Mouse (Mus musculus) liver, embryonic 16.5 days (tissue): Measurements from ENCODE around the gene Sit1. TPM values are rescaled to one million over a fixed set of nuclear protein-coding genes. Genes with fewer than 3 reads are reported as not detected.

Experiments
- ATAC-seq: fragments of 200-750 bp; cut with Nextera tagmentation; 2 replicates; pipeline ENCODE4 v1.8.0; 2017; ENCODE audit warnings: low read depth, mild to moderate bottlenecking, moderate number of reproducible peaks, moderate library complexity
- H3K27ac ChIP-seq: fragments of 300-500 bp; sonication (generic); 2 replicates; pipeline ENCODE4 v1.5.1; 2014; ENCODE audit warnings: mild to moderate bottlenecking, low read length
- H3K27me3 ChIP-seq: fragments of 300-500 bp; sonication (generic); 2 replicates; pipeline ENCODE4 v1.6.1; 2014; ENCODE audit warnings: low read depth, low read length, mixed read lengths; ENCODE audit not compliant: control insufficient read depth, insufficient read depth
- H3K36me3 ChIP-seq: fragments of 300-500 bp; sonication (generic); 2 replicates; pipeline ENCODE4 v1.6.1; 2014; ENCODE audit warnings: mild to moderate bottlenecking; ENCODE audit not compliant: control insufficient read depth, insufficient read depth
- H3K4me1 ChIP-seq: fragments of 300-500 bp; sonication (generic); 2 replicates; pipeline ENCODE4 v1.6.1; 2014; ENCODE audit warnings: low read depth, low read length, mixed read lengths; ENCODE audit not compliant: control insufficient read depth
- H3K4me2 ChIP-seq: fragments of 300-500 bp; sonication (generic); 2 replicates; pipeline ENCODE4 v1.6.1; 2014; ENCODE audit warnings: low read depth, low read length, mixed read lengths
- H3K4me3 ChIP-seq: fragments of 300-500 bp; sonication (generic); 2 replicates; pipeline ENCODE4 v1.5.1; 2014; ENCODE audit warnings: low read depth, mild to moderate bottlenecking, low read length
- H3K9ac ChIP-seq: fragments of 300-500 bp; sonication (generic); 2 replicates; pipeline ENCODE4 v1.6.1; 2014; ENCODE audit warnings: low read depth, low read length
- H3K9me3 ChIP-seq: fragments of 300-500 bp; sonication (generic); replicated peaks from 2 replicates; pipeline ENCODE4 v1.6.1; 2016; ENCODE audit warnings: low read length; ENCODE audit not compliant: control insufficient read depth
- WGBS: fragments of 180-500 bp; shearing (Covaris S2); extraction: QIAGEN DNeasy Blood & Tissue Kit; methylation state at CpG from one replicate; pipeline ENCODE4 v1.1.7; 2014; ENCODE audit not compliant: insufficient replicate concordance; 5-methylcytosine and 5-hydroxymethylcytosine counted together
- polyA plus RNA-seq: library from polyadenylated mRNA; unstranded; fragments of >200 nt; fragmentation: Nextera tagmentation; extraction: Ambion mirVana; gene quantifications from 2 replicates; pipeline ENCODE4 v1.2.1, GENCODE M21; 2015

Sit1 gene
- polyA plus RNA-seq, 1 experiment from 2014 or later: 0.27 TPM

DNA sequence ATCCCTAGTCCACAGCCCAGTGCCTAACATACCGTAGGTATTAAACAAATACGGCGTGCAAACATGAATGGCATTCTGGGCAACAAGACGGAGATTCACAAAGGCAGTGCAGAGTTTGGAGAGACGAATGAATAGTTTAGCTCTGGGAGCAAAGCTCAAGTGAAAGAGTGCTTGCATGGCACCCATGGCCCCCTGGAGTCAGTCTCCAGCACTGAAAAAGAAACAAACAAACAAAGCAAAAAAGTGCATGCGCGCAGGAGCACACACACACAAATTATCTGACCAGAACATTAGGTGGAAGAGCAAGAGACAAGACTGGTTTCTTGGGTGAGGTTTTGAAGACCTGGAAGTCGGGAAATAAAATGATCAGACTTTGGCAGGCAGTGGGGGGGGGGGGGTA lies 22.5 kb upstream of the Sit1 start:
- no peak overlapping the region for H3K4me2 ChIP-seq
- H3K4me1 ChIP-seq: peaks cover 10% of the 10 kb centered on the region
- 67% methylated on average over 8 of the region's 8 CpGs for WGBS
- H3K36me3 ChIP-seq: no peaks in the 10 kb centered on the region
- H3K9me3 ChIP-seq: no peaks in the 10 kb centered on the region
- H3K4me3 ChIP-seq: no peak overlapping the region
- no peak overlapping the region for H3K9ac ChIP-seq
- peaks cover 3% of the 10 kb centered on the region; the same call in 1 of the 2 replicates for H3K27me3 ChIP-seq
- ATAC-seq: no peak
- H3K27ac ChIP-seq: no peak overlapping the region

DNA sequence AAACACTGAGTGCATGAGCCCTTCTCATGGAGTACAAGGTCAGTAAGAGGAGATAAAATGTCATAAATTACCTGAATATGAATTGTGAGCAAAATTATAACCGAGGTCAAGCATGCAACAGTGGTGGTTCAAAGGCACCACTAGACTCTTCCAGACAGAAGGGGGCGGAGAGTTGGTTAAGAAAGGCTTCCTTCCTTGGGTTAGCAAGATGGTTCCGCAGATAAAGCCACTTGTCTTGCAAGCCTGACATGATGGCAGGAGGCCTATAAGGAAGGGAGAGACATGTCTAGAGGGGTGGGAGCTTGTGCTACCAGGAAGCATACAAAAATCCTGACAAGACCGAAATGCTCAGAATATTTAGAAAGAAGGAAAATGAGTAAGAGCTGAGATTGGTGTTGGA lies 20.7 kb upstream of the Sit1 start:
- no peak for ATAC-seq
- H3K4me2 ChIP-seq: no peak overlapping the region
- H3K27me3 ChIP-seq: peaks cover under 1% of the 10 kb centered on the region; the same call in 1 of the 2 replicates
- no peaks in the 10 kb centered on the region for H3K36me3 ChIP-seq
- H3K9ac ChIP-seq: no peak overlapping the region
- WGBS: 25% methylated on average over 4 of the region's 4 CpGs
- no peak overlapping the region for H3K27ac ChIP-seq
- H3K4me3 ChIP-seq: no peak overlapping the region
- peaks cover 15% of the 10 kb centered on the region for H3K4me1 ChIP-seq
- H3K9me3 ChIP-seq: no peaks in the 10 kb centered on the region

DNA sequence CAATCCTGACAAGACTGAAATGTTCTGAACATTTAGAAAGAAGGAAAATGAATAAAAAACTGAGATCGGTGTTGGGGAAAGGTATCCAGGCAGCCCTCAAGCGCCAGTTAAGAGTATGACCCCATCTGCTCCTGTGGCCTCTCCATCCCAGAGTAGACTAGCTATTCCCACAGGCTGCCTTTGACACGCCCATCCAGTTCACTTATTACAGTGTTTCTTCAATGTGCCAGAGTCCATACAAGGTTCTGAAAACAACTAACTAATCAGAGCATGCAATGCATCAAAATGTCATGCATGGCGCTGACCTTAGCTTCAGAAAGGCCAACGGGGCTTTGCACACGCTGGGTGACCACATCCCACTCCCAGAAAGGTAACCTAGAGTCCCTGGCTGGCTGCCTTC lies 20.0 kb upstream of the Sit1 start:
- Histone ChIP-seq H3K9me3 (no peaks in the 10 kb centered on the region), H3K4me2 (no peak overlapping the region), H3K9ac (no peak overlapping the region), H3K36me3 (no peaks in the 10 kb centered on the region), H3K4me1 (peaks cover 14% of the 10 kb centered on the region), H3K4me3 (no peak overlapping the region), H3K27me3 (no peaks in the 10 kb centered on the region), H3K27ac (no peak overlapping the region)
- WGBS: 57% methylated on average over 6 of the region's 6 CpGs
- ATAC-seq: no peak

- H3K36me3 ChIP-seq: no peaks in the 10 kb centered on the region
- H3K9ac ChIP-seq: no peak overlapping the region
- no peak for ATAC-seq
- H3K27me3 ChIP-seq: no peaks in the 10 kb centered on the region
- H3K4me2 ChIP-seq: no peak overlapping the region
- WGBS: 72% methylated on average over 2 of the region's 2 CpGs
- H3K9me3 ChIP-seq: no peaks in the 10 kb centered on the region
- H3K27ac ChIP-seq: no peak overlapping the region
- H3K4me3 ChIP-seq: no peak overlapping the region
- peaks cover 19% of the 10 kb centered on the region for H3K4me1 ChIP-seq
Observed at GRCm38 (mm10) chr4:43503041-43503440, 19.5 kb upstream of the Sit1 start.

DNA sequence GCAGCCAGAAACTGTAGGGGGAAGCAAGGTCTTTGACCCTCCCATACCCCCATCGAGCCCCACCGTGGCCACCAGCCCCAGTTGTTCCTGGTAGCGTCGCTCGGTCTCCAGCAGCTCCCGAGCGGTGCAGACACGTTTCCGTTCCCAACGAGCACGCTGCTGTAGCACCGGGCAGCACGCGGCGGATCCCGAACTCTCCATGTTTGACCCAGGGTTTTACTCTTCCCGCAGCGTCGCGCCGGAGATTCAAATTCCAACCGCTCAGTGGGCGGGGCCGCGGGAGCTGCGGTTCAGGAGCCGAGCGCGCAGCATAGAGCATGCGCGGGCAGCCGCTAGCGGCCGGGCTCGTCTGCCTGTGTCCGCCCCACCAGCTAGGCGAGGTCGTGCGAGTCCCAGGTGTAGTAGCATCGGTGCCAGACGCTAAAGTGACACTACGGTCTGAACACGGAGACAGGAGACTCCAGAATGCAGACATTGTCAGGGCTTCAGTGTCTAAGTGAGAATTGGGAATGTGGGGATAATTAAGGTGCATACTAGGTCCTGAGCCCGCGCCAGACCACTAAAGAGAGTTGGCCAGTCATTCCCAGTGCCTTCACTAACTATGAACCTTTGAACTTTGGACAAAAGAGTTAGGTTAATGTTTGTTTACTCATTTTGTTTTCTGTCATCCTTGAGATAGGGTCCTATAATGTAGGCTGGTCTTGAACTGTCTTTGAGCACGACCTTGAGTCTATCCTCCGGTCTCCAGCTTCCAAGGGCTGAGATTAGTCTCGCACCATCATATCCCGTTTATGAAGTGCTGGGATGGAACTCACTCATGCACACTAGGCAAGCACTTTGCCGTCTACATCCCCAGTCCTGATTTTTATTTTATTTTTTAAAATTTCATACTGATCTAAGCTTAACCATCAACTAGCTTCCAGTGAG lies 16.1 kb upstream of the Sit1 start, which contains the start of gene Arhgef39:
Gene Arhgef39 (minus strand): TSS at position 289 of the 927 bp plus-strand sequence.
- peak within 1 kb of the TSS; percentile 83 for H3K4me3 ChIP-seq
- H3K4me2 ChIP-seq: peak within 1 kb of the TSS; percentile 85
- H3K4me1 ChIP-seq: peaks cover 33% of the 10 kb centered on the region
- WGBS: 7% methylated on average over 50 of the region's 50 CpGs
- ATAC-seq: peak; percentile 95
- H3K9ac ChIP-seq: peak within 1 kb of the TSS; percentile 88
- peak within 1 kb of the TSS; percentile 75 for H3K27ac ChIP-seq
- peaks cover 24% of the 10 kb centered on the region for H3K36me3 ChIP-seq
- H3K27me3 ChIP-seq: no peaks in the 10 kb centered on the region
- no peaks in the 10 kb centered on the region for H3K9me3 ChIP-seq

- H3K4me1 ChIP-seq: peaks cover 38% of the 10 kb centered on the region
- no peaks in the 10 kb centered on the region for H3K9me3 ChIP-seq
- H3K36me3 ChIP-seq: peaks cover 24% of the 10 kb centered on the region
- peak overlapping the region; percentile 75 for H3K27ac ChIP-seq
- peak; percentile 58 for ATAC-seq
- peak overlapping the region; percentile 83 for H3K4me3 ChIP-seq
- WGBS: 6% methylated on average over 8 of the region's 8 CpGs
- peak overlapping the region; percentile 88 for H3K9ac ChIP-seq
- H3K4me2 ChIP-seq: peak overlapping the region; percentile 85
- no peaks in the 10 kb centered on the region for H3K27me3 ChIP-seq
Observed at GRCm38 (mm10) chr4:43498983-43499382, 15.4 kb upstream of the Sit1 start.

- Histone ChIP-seq H3K9me3 (no peaks in the 10 kb centered on the region), H3K4me2 (peak overlapping the region; percentile 85), H3K9ac (peak overlapping the region; percentile 88), H3K27me3 (no peaks in the 10 kb centered on the region), H3K4me3 (peak overlapping the region; percentile 83), H3K27ac (no peak overlapping the region), H3K36me3 (peaks cover 24% of the 10 kb centered on the region), H3K4me1 (peaks cover 42% of the 10 kb centered on the region)
- ATAC-seq: no peak
- WGBS: 64% methylated on average over 4 of the region's 4 CpGs
Observed at GRCm38 (mm10) chr4:43497946-43498345, 14.4 kb upstream of the Sit1 start.

DNA sequence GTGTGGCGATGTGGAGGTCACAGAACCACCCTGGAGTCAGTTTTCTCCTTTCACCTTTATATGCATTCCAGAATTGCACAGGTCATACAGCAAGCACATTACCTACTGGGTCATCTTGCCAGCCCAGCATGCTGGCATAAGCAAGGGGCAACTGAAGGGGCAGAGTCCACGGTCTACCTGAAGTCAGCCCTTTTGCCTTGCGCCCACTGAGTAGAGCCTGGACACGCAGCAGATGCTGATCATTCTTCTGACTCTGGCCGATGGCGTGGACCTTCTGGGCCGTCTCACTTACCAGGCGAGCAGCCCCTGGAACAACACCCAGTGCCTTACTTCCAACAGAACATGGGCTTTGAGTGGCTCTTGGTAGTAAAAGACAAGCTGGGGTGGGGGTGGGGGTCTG lies 13.9 kb upstream of the Sit1 start:
- 91% methylated on average over 8 of the region's 8 CpGs for WGBS
- H3K4me3 ChIP-seq: peak overlapping the region; percentile 83
- peaks cover 42% of the 10 kb centered on the region for H3K4me1 ChIP-seq
- no peak overlapping the region for H3K27ac ChIP-seq
- no peaks in the 10 kb centered on the region for H3K9me3 ChIP-seq
- no peaks in the 10 kb centered on the region for H3K27me3 ChIP-seq
- no peak for ATAC-seq
- H3K36me3 ChIP-seq: peaks cover 24% of the 10 kb centered on the region
- H3K9ac ChIP-seq: no peak overlapping the region; the same call in 1 of the 2 replicates
- H3K4me2 ChIP-seq: 0 out of 2 replicates have a peak overlapping the region, but pooled peaks have one; percentile 85

GRCm38 (mm10) chr4:43496587-43496986 lies 13.1 kb upstream of the Sit1 start:
- Histone ChIP-seq H3K27ac (no peak overlapping the region), H3K4me1 (peaks cover 45% of the 10 kb centered on the region), H3K9me3 (no peaks in the 10 kb centered on the region), H3K36me3 (peaks cover 24% of the 10 kb centered on the region), H3K4me2 (no peak overlapping the region), H3K9ac (no peak overlapping the region), H3K27me3 (no peaks in the 10 kb centered on the region), H3K4me3 (no peak overlapping the region)
- WGBS: 62% methylated on average over 6 of the region's 6 CpGs
- no peak for ATAC-seq
